Mouse (Mus musculus): ENCODE results near the gene Fndc8. TPM values are rescaled to one million over a fixed set of nuclear protein-coding genes. Genes with fewer than 3 reads are reported as not detected.
"Not testable (repeated sequence)": the region's sequence is repeated elsewhere in the genome, so short reads cannot be mapped to it uniquely, and the experiment has no call there.

Gene Fndc8
- total RNA-seq, 2 experiments from 2014 or later: not detected

GRCm38 (mm10) chr11:82910250-82910649 lies 18.3 kb downstream of the Fndc8 start, which contains the start of gene Unc45b:
TSS of gene Unc45b (plus strand) at chr11:82910550.
- ATAC-seq (replicated peaks; ENCODE audit: poor library complexity): no peak

DNA sequence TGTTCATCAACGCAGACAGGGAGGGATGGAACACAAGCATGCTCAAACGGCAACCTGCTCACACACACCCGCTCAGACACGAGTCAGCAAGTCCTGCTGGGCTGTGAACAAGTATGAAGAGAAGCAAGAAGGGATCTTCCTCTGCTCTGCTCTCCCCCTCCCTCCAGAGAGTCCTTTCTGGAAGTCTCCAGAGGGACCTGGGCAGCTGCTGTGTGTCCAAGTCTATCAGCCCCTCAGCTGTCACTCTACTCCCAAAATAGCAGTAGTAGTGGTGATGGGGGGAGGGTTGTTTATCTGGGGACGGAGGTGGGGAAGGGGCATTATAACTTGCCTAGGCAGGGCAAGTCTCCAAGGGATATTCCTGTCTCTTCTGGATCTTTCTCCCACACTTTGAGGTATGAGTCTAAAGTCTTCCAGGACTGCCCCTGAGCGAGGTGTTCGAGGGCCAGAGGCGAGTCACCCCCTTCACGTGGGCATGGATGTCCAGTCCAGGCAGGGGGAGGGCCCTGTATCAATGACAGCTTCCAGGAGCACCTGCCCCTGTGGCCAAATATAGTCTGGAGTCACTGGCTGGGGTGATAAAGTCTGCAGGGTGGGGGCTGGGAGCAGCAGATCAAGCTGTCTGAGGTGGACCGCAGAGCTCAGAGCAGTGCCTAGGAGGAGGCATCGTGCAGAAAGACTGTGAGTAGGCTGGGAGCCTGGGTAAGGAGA lies 18.9 kb downstream of the Fndc8 start:
- no peak for ATAC-seq (replicated peaks; ENCODE audit: poor library complexity)

DNA sequence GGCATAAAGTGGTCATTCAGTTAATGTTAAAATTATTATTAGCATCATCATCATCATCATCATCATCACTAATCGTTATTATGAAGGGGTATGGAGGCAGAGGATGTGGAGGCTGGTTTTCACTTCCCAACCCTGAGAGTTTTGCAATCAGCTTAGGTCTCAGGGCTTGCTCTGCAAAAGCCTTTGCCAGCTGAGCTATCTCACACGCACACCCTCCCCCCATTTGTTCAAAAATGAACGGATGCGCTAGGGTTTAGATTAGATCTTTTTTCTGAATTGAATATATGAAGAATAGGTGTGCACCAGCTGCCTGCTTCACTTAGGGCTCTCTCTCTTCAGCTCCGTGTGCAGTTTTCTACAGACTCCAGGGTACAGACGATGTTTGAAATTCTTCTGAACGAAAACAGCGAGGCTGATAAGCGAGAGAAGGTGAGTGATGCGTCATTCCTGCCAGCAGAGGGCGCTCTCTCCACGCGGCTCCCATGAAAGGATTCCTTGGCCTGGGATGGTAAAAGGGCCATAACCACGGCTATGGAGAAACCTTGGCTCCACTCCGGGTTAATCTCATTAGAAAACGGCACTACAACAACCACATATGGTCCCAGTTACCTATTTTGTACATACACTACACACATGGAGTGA lies 22.9 kb downstream of the Fndc8 start:
- ATAC-seq (replicated peaks; ENCODE audit: poor library complexity): peak; percentile 90

- ATAC-seq (replicated peaks; ENCODE audit: poor library complexity): no peak; the same call in 1 of the 2 replicates
Observed at GRCm38 (mm10) chr11:82920768-82921167, 28.8 kb downstream of the Fndc8 start.

GRCm38 (mm10) chr11:82921691-82922090 lies 29.8 kb downstream of the Fndc8 start:
- no peak for ATAC-seq (replicated peaks; ENCODE audit: poor library complexity)

DNA sequence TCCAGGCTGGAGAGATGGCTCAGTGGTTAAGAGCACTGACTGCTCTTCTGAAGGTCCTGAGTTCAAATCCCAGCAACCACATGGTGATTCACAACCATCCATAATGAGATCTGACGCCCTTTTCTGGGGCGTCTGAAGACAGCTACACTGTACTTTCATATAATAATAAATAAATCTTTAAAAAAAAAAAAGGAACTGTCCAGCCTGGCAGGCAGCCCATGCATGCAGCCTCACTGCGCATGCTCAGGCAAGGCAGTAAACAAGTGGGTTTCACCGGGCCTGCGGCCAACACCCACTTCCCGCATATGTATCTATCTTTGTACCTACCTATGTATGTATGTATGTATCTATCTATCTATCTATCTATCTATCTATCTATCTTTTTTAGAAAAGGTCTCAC lies 32.0 kb downstream of the Fndc8 start:
- ATAC-seq (replicated peaks; ENCODE audit: poor library complexity): not testable (repeated sequence)

DNA sequence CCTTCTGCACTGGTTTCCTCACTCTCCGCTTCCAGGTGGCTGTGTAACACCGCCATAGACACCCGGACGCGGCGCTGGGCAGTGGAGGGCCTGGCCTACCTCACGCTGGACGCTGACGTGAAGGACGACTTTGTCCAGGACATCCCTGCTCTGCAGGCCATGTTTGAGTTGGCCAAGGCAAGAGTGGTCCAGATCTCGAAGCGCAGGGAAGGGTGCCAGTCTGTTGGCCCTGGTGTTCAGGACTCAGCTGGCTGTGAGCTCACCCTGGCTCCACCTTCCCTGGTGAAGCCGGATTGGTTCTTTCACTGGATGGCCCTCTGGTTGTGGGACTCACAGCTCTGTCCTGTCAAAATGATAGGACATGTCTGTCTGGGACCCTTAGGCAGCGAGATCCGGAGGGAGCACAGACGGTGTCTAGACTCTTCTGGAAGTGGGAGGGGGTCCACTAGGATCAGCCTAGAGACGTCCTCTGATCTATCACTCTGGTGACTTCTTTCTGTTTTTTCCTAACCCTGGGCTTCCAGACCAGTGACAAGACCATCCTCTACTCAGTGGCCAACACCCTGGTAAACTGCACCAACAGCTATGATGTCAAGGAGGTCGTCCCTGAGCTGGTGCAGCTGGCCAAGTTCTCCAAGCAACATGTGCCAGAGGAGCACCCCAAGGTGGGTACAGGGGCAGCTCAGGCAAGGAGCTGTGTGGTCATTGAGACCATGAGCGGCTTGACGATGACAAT lies 37.1 kb downstream of the Fndc8 start:
- ATAC-seq (replicated peaks; ENCODE audit: poor library complexity): peak; percentile 23; the same call in 1 of the 2 replicates

DNA sequence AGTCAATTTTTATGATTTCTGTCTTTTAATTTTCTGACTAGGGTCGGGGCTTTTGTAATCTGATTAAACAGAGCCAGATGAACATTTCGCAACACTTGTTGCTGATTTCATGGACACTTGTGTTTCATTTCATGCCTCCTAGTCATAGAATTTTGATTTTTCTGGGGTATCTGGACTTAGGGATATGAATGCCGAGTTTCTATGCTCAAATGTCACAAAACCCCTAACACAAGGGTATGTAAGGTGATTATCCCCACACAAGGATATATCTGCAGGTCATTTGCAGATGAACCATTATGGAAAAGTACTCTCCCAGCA lies 37.7 kb downstream of the Fndc8 start:
- 0 out of 2 replicates have a peak, but pooled peaks have one; percentile 21 for ATAC-seq (replicated peaks; ENCODE audit: poor library complexity)

- ATAC-seq (replicated peaks; ENCODE audit: poor library complexity): not testable (repeated sequence)
Observed at GRCm38 (mm10) chr11:82930391-82930955, 38.5 kb downstream of the Fndc8 start.

GRCm38 (mm10) chr11:82931161-82931560 lies 39.2 kb downstream of the Fndc8 start:
- not testable (repeated sequence) for ATAC-seq (replicated peaks; ENCODE audit: poor library complexity)

GRCm38 (mm10) chr11:82931671-82932450 lies 39.9 kb downstream of the Fndc8 start:
- not testable (repeated sequence) for ATAC-seq (replicated peaks; ENCODE audit: poor library complexity)

DNA sequence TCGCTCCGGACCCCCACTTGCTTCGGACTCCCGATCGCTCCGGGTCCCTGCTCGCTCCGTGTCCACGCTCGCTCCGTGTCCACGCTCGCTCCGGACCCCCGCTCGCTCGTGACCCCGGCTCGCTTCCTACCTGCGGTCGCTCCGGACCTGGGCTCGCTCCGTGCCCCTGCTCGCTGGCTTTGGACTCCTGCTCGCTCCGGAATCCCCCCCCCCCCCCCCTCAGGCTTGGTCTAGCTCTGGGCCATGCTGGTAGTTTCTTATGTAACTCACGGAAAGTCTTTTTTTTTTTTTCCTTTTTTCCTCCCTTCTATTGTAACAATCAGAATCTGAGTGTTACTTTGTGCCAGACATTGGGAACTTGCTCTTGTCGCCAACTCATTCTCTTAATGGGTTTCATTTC lies 41.3 kb downstream of the Fndc8 start:
- ATAC-seq (replicated peaks; ENCODE audit: poor library complexity): no peak

DNA sequence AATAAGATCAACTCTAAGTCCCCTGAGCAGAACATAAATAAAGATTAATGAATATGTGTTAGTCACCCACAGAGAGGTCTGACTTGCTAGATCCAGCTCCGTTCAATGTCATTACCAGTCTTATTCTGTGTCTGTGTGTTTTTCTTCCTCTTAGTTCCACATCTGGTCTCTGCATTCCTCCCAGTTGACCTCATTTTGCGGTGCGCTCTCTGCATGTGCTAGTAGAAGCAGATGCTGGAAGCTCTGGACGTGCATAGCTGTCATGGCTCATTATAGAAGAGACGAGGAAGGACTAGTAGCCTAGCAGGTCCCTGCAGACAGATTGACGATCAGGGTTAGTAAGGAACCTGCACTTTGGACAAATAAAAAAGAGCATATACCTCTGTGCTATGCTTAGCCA lies 51.4 kb downstream of the Fndc8 start:
- ATAC-seq (replicated peaks; ENCODE audit: poor library complexity): no peak

DNA sequence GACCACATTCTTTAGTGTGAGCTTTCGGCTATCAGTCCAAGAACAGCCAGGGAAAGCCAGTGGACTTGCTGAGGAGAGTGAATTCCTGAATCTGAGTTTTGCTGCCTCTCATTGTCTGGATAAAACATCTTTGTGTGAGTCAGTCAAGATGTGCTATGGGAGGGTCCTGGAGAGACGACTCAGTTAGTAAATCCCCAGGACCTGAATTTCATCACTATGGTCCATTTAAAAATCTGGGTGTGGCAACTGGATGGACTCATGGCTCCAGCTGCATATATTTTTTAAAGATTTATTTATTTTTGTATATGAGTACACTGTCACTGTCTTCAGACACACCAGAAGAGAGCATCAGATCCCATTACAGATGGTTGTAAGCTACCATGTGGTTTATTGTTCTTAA lies 53.7 kb downstream of the Fndc8 start:
- ATAC-seq (replicated peaks; ENCODE audit: poor library complexity): no peak

- ATAC-seq (replicated peaks; ENCODE audit: poor library complexity): no peak
Observed at GRCm38 (mm10) chr11:82947457-82947856, 55.5 kb downstream of the Fndc8 start.

- no peak for ATAC-seq (replicated peaks; ENCODE audit: poor library complexity)
Observed at GRCm38 (mm10) chr11:82949036-82949435, 57.1 kb downstream of the Fndc8 start.

Other genes starting within 250 kb of the Fndc8 start
- gene Cct6b, start 127.8 kb upstream of the Fndc8 start, total RNA-seq (2015): 0.30 and 0.32 TPM in 2 replicates
- gene Cct6b, start 127.8 kb upstream of the Fndc8 start, total RNA-seq (2017): 0.08 and 0.37 TPM in 2 replicates
- 20.1 and 20.8 TPM in 2 replicates for gene Zfp830, start 127.8 kb upstream of the Fndc8 start, total RNA-seq (2015)
- 46.3 and 54.1 TPM in 2 replicates for gene Zfp830, start 127.8 kb upstream of the Fndc8 start, total RNA-seq (2017)
- 31.3 and 39.5 TPM in 2 replicates for gene Lig3, start 111.0 kb upstream of the Fndc8 start, total RNA-seq (2015)
- 37.6 and 67.4 TPM in 2 replicates for gene Lig3, start 111.0 kb upstream of the Fndc8 start, total RNA-seq (2017)
- gene Rffl, start 20.9 kb upstream of the Fndc8 start, total RNA-seq (2015): 26.3 and 27.5 TPM in 2 replicates
- 18.3 and 18.9 TPM in 2 replicates for gene Rffl, start 20.9 kb upstream of the Fndc8 start, total RNA-seq (2017)
- gene Rad51d, start 1.5 kb upstream of the Fndc8 start, total RNA-seq (2015): 14.7 and 15.6 TPM in 2 replicates
- 9.8 and 10.6 TPM in 2 replicates for gene Rad51d, start 1.5 kb upstream of the Fndc8 start, total RNA-seq (2017)
- gene Nle1, start 16.3 kb downstream of the Fndc8 start, total RNA-seq (2015): 21.1 and 27.4 TPM in 2 replicates
- 20.3 and 27.2 TPM in 2 replicates for gene Nle1, start 16.3 kb downstream of the Fndc8 start, total RNA-seq (2017)
- gene Unc45b, start 18.4 kb downstream of the Fndc8 start, total RNA-seq (2015): 0.05 and 0.07 TPM in 2 replicates
- gene Unc45b, start 18.4 kb downstream of the Fndc8 start, total RNA-seq (2017): not detected in 2 replicates
- 1.4 and 1.5 TPM in 2 replicates for gene Slfn5, start 59.2 kb downstream of the Fndc8 start, total RNA-seq (2015)
- gene Slfn5, start 59.2 kb downstream of the Fndc8 start, total RNA-seq (2017): 1.7 and 2.8 TPM in 2 replicates
- gene Slfn9, start 99.7 kb downstream of the Fndc8 start, total RNA-seq (2015): 33.4 and 33.6 TPM in 2 replicates
- gene Slfn9, start 99.7 kb downstream of the Fndc8 start, total RNA-seq (2017): 33.1 and 41.3 TPM in 2 replicates
- gene Slfn8, start 128.7 kb downstream of the Fndc8 start, total RNA-seq (2015): 8.6 and 10.9 TPM in 2 replicates
- gene Slfn8, start 128.7 kb downstream of the Fndc8 start, total RNA-seq (2017): 7.7 and 13.3 TPM in 2 replicates
- 13.3 and 20.8 TPM in 2 replicates for gene Slfn2, start 173.0 kb downstream of the Fndc8 start, total RNA-seq (2015)
- gene Slfn2, start 173.0 kb downstream of the Fndc8 start, total RNA-seq (2017): 38.8 and 50.9 TPM in 2 replicates
- 2.7 and 3.3 TPM in 2 replicates for gene Slfn1, start 224.7 kb downstream of the Fndc8 start, total RNA-seq (2015)
- 5.4 and 5.8 TPM in 2 replicates for gene Slfn1, start 224.7 kb downstream of the Fndc8 start, total RNA-seq (2017)